Mouse (Mus musculus): ENCODE data around the gene 1190005I06Rik. TPM values are rescaled to one million over a fixed set of nuclear protein-coding genes. Genes with fewer than 3 reads are reported as not detected.

The 1190005I06Rik gene
- polyA plus RNA-seq, 1 experiment = not detected

- no peak for TF ChIP-seq POLR2A (IDR thresholded peaks at IDR 0.05; ENCODE audit: insufficient read depth, low read depth, low read length)
- TF ChIP-seq CTCF (IDR thresholded peaks at IDR 0.05; ENCODE audit: insufficient read depth, low read depth, low read length) = no peak
- WGBS = 66% methylated on average over 8 of the region's 8 CpGs
- no peak overlapping the region for H3K27ac ChIP-seq (ENCODE audit: insufficient read depth, low read depth, low read length)
- H3K4me3 ChIP-seq (ENCODE audit: insufficient read depth, low read depth, low read length) = no peak overlapping the region
- 0 out of 2 replicates have a peak, but pooled peaks cover 3% of the 10 kb centered on the region for H3K4me1 ChIP-seq (ENCODE audit: control insufficient read depth, insufficient read depth, low read length)
Observed at GRCm38 (mm10) chr8:120581811-120582210, 65.6 kb downstream of the 1190005I06Rik start.

DNA sequence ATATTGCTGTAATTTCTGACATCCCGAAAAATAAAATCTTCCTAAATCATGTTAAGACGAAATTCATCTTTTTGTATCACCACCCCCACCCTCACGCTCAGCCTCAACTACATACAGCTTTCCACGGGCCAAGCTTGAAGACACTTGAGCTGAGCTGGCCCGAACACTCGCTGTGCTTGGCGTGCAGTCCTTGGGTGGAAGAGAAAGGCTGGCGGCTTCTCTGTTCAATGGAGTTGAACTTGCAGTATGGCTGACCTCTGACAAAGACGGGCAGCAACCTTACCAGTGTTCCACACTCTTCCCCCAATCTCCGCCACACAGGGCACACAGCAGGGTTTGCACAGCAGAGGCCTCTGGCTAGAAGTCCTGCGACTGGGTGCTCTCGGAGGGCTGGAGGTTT, 66.1 kb downstream of the 1190005I06Rik start:
- no peak overlapping the region for H3K4me3 ChIP-seq (ENCODE audit: insufficient read depth, low read depth, low read length)
- no peak overlapping the region for H3K27ac ChIP-seq (ENCODE audit: insufficient read depth, low read depth, low read length)
- H3K4me1 ChIP-seq (ENCODE audit: control insufficient read depth, insufficient read depth, low read length) = 0 out of 2 replicates have a peak, but pooled peaks cover 3% of the 10 kb centered on the region
- TF ChIP-seq CTCF (IDR thresholded peaks at IDR 0.05; ENCODE audit: insufficient read depth, low read depth, low read length) (no peak), POLR2A (IDR thresholded peaks at IDR 0.05; ENCODE audit: insufficient read depth, low read depth, low read length) (no peak)
- 82% methylated on average over 12 of the region's 12 CpGs for WGBS

DNA sequence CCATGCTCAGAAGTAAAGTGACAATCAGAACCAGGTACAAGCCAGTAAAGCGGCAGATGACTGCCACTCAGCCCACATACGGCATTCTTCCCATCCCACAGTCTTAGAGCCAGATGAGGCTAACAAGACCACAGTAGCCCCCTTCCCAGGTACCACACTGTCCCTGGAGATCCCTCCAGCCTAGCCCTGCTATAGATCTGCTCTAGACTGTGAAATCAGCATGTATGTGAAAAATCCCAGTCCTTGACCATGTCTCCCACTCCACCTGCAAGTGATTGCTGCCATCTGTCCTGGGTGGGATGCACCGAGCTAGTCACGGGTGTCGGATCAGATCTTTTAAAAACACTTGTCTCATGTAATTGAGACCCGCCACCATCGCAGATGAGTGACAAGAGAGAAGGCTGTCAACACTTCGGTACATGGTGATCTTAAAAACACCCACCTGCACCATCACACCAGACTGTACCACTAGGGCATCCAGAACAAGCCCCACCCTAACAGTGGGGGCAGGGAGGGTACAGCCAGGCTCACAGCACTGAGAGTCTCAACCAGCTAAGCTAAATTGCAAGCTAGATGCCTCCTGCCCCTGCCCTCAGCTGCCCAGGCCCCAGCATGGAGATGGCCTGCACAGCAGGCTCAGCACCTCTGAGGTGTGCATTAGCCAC, 67.0 kb downstream of the 1190005I06Rik start:
- H3K4me1 ChIP-seq (ENCODE audit: control insufficient read depth, insufficient read depth, low read length) = 0 out of 2 replicates have a peak, but pooled peaks cover 3% of the 10 kb centered on the region
- WGBS = 90% methylated on average over 8 of the region's 8 CpGs
- H3K4me3 ChIP-seq (ENCODE audit: insufficient read depth, low read depth, low read length) = no peak overlapping the region
- no peak for TF ChIP-seq CTCF (IDR thresholded peaks at IDR 0.05; ENCODE audit: insufficient read depth, low read depth, low read length)
- no peak for TF ChIP-seq POLR2A (IDR thresholded peaks at IDR 0.05; ENCODE audit: insufficient read depth, low read depth, low read length)
- H3K27ac ChIP-seq (ENCODE audit: insufficient read depth, low read depth, low read length) = no peak overlapping the region

- no peak overlapping the region for H3K27ac ChIP-seq (ENCODE audit: insufficient read depth, low read depth, low read length)
Observed at GRCm38 (mm10) chr8:120577821-120578220, 69.6 kb downstream of the 1190005I06Rik start.

GRCm38 (mm10) chr8:120575801-120576200, 71.6 kb downstream of the 1190005I06Rik start:
- 89% methylated on average over 9 of the region's 9 CpGs for WGBS
- Histone ChIP-seq H3K4me1 (ENCODE audit: control insufficient read depth, insufficient read depth, low read length) (0 out of 2 replicates have a peak, but pooled peaks cover 3% of the 10 kb centered on the region), H3K4me3 (ENCODE audit: insufficient read depth, low read depth, low read length) (no peak overlapping the region), H3K27ac (ENCODE audit: insufficient read depth, low read depth, low read length) (no peak overlapping the region)
- TF ChIP-seq CTCF (IDR thresholded peaks at IDR 0.05; ENCODE audit: insufficient read depth, low read depth, low read length) (no peak), POLR2A (IDR thresholded peaks at IDR 0.05; ENCODE audit: insufficient read depth, low read depth, low read length) (no peak)

More at GRCm38 (mm10) chr8:120577821-120578220, 69.6 kb downstream of the 1190005I06Rik start:
- WGBS = 82% methylated on average over 17 of the region's 17 CpGs
- Histone ChIP-seq H3K4me1 (ENCODE audit: control insufficient read depth, insufficient read depth, low read length) (no peaks in the 10 kb centered on the region), H3K4me3 (ENCODE audit: insufficient read depth, low read depth, low read length) (no peak overlapping the region)
- no peak for TF ChIP-seq POLR2A (IDR thresholded peaks at IDR 0.05; ENCODE audit: insufficient read depth, low read depth, low read length)
- TF ChIP-seq CTCF (IDR thresholded peaks at IDR 0.05; ENCODE audit: insufficient read depth, low read depth, low read length) = no peak

GRCm38 (mm10) chr8:120574941-120575340, 72.5 kb downstream of the 1190005I06Rik start:
- TF ChIP-seq POLR2A (IDR thresholded peaks at IDR 0.05; ENCODE audit: insufficient read depth, low read depth, low read length) (no peak), CTCF (IDR thresholded peaks at IDR 0.05; ENCODE audit: insufficient read depth, low read depth, low read length) (no peak)
- H3K4me3 ChIP-seq (ENCODE audit: insufficient read depth, low read depth, low read length) = no peak overlapping the region
- peaks cover 10% of the 10 kb centered on the region for H3K4me1 ChIP-seq (ENCODE audit: control insufficient read depth, insufficient read depth, low read length)
- WGBS = 77% methylated on average over 19 of the region's 19 CpGs
- no peak overlapping the region for H3K27ac ChIP-seq (ENCODE audit: insufficient read depth, low read depth, low read length)

DNA sequence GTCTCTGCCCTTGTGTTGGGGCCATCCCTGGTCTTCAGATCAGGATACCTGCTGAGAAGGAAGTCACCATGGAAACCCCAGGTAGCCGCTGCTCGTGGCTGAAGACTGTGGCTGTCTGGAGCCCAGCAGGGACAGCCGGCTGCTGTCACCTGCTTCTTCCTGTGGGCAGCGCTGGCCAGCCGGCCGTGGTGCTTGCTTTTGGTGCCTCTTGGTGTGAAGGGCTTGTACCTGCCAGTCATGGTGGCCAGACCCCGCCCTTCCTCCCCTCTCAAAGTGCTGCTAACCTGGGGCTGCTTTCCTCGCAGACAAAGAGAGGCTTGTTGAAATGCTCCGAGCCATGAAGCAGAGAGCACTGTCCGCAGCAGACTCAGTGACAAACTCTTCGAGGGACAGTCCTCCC, 73.6 kb downstream of the 1190005I06Rik start:
- WGBS = 76% methylated on average over 11 of the region's 11 CpGs
- Histone ChIP-seq H3K4me1 (ENCODE audit: control insufficient read depth, insufficient read depth, low read length) (peaks cover 18% of the 10 kb centered on the region), H3K27ac (ENCODE audit: insufficient read depth, low read depth, low read length) (no peak overlapping the region), H3K4me3 (ENCODE audit: insufficient read depth, low read depth, low read length) (no peak overlapping the region)
- no peak for TF ChIP-seq POLR2A (IDR thresholded peaks at IDR 0.05; ENCODE audit: insufficient read depth, low read depth, low read length)
- no peak for TF ChIP-seq CTCF (IDR thresholded peaks at IDR 0.05; ENCODE audit: insufficient read depth, low read depth, low read length)

DNA sequence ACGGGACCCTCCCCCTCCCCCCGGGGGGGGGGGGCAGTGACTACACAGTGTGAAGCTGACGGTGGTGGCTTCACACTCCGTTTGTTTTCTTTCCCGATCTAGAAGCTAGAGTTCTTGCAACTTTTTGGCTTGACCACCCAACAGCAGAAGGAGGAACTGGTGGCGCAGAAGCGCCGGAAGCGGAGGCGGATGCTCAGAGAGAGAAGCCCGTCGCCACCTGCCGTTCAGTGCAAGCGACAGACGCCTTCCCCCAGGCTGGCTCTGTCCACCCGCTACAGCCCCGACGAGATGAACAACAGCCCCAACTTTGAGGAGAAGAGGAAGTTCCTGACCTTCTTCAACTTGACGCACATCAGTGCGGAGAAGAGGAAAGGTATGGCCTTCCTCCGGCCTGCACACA, 74.9 kb downstream of the 1190005I06Rik start:
- H3K27ac ChIP-seq (ENCODE audit: insufficient read depth, low read depth, low read length) = no peak overlapping the region
- H3K4me1 ChIP-seq (ENCODE audit: control insufficient read depth, insufficient read depth, low read length) = peaks cover 21% of the 10 kb centered on the region
- H3K4me3 ChIP-seq (ENCODE audit: insufficient read depth, low read depth, low read length) = no peak overlapping the region
- TF ChIP-seq CTCF (IDR thresholded peaks at IDR 0.05; ENCODE audit: insufficient read depth, low read depth, low read length) = no peak
- no peak for TF ChIP-seq POLR2A (IDR thresholded peaks at IDR 0.05; ENCODE audit: insufficient read depth, low read depth, low read length)
- WGBS = 70% methylated on average over 21 of the region's 21 CpGs

DNA sequence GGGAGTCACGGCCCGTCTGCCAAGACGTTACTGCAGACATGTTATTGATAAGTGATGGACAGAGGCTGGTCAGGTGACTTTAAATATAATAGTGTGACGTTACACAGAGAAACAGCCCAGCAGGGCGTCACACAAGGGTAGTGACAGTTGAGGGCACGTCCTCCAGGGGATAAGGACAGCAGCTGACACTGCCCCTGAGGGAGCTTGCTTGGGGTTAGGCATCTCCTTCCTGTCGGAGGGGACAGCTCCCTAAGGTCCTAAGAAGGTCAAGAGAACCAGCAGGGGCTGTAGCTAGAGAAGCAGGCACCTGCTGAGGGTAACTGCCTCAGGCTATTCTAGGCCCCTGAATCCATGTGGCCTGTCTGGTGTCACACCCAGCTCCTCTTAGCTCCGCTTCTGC, 75.9 kb downstream of the 1190005I06Rik start:
- Histone ChIP-seq H3K4me1 (ENCODE audit: control insufficient read depth, insufficient read depth, low read length) (peaks cover 21% of the 10 kb centered on the region), H3K27ac (ENCODE audit: insufficient read depth, low read depth, low read length) (no peak overlapping the region), H3K4me3 (ENCODE audit: insufficient read depth, low read depth, low read length) (no peak overlapping the region)
- WGBS = 86% methylated on average over 8 of the region's 8 CpGs
- TF ChIP-seq CTCF (IDR thresholded peaks at IDR 0.05; ENCODE audit: insufficient read depth, low read depth, low read length) = no peak
- no peak for TF ChIP-seq POLR2A (IDR thresholded peaks at IDR 0.05; ENCODE audit: insufficient read depth, low read depth, low read length)

Measured in olfactory bulb, adult 2 months (tissue).